Mouse (Mus musculus): ENCODE results near the gene Plcg1. TPM values are rescaled to one million over a fixed set of nuclear protein-coding genes. Genes with fewer than 3 reads are reported as not detected.

The Plcg1 gene
- total and polyA plus RNA-seq, 2 experiments from 2014 or later: 48.2 to 139 TPM

GRCm38 (mm10) chr2:160786333-160786732 is 55.2 kb downstream of the Plcg1 start:
- Histone ChIP-seq H3K9me3 (ENCODE audit: low read length) (no peaks in the 10 kb centered on the region), H3K9ac (no peak overlapping the region), H3K4me2 (ENCODE audit: low read depth) (no peak overlapping the region), H3K27me3 (ENCODE audit: insufficient read depth, low read length) (no peaks in the 10 kb centered on the region), H3K27ac (ENCODE audit: low read depth, low read length) (peak overlapping the region; percentile 79), H3K4me3 (ENCODE audit: low read depth, low read length) (no peak overlapping the region), H3K36me3 (ENCODE audit: insufficient read depth) (no peaks in the 10 kb centered on the region; the same call in 1 of the 2 replicates), H3K4me1 (ENCODE audit: insufficient read depth) (no peaks in the 10 kb centered on the region)
- peak; percentile 56 for DNase-seq
- no peak for TF ChIP-seq CTCF (IDR thresholded peaks at IDR 0.05; ENCODE audit: low read depth)
- WGBS: 39% methylated on average over 1 of the region's 1 CpGs
- peak; percentile 85 for ATAC-seq

GRCm38 (mm10) chr2:160789046-160789445 is 57.9 kb downstream of the Plcg1 start:
- DNase-seq (no peak), ATAC-seq (no peak)
- Histone ChIP-seq H3K36me3 (ENCODE audit: insufficient read depth) (no peaks in the 10 kb centered on the region), H3K27me3 (ENCODE audit: insufficient read depth, low read length) (no peaks in the 10 kb centered on the region), H3K9me3 (ENCODE audit: low read length) (no peaks in the 10 kb centered on the region), H3K9ac (no peak overlapping the region), H3K4me1 (ENCODE audit: insufficient read depth) (no peaks in the 10 kb centered on the region), H3K4me2 (ENCODE audit: low read depth) (no peak overlapping the region), H3K4me3 (ENCODE audit: low read depth, low read length) (no peak overlapping the region), H3K27ac (ENCODE audit: low read depth, low read length) (no peak overlapping the region)
- 94% methylated on average over 1 of the region's 1 CpGs for WGBS
- TF ChIP-seq CTCF (IDR thresholded peaks at IDR 0.05; ENCODE audit: low read depth): no peak

GRCm38 (mm10) chr2:160789741-160790140 is 58.6 kb downstream of the Plcg1 start:
- ATAC-seq (no peak), DNase-seq (no peak)
- Histone ChIP-seq H3K27me3 (ENCODE audit: insufficient read depth, low read length) (no peaks in the 10 kb centered on the region), H3K4me1 (ENCODE audit: insufficient read depth) (no peaks in the 10 kb centered on the region), H3K9me3 (ENCODE audit: low read length) (no peaks in the 10 kb centered on the region), H3K4me3 (ENCODE audit: low read depth, low read length) (no peak overlapping the region), H3K36me3 (ENCODE audit: insufficient read depth) (no peaks in the 10 kb centered on the region), H3K4me2 (ENCODE audit: low read depth) (no peak overlapping the region), H3K27ac (ENCODE audit: low read depth, low read length) (no peak overlapping the region), H3K9ac (no peak overlapping the region)
- no peak for TF ChIP-seq CTCF (IDR thresholded peaks at IDR 0.05; ENCODE audit: low read depth)

GRCm38 (mm10) chr2:160793117-160793516 is 62.0 kb downstream of the Plcg1 start:
- Histone ChIP-seq H3K27me3 (ENCODE audit: insufficient read depth, low read length) (no peaks in the 10 kb centered on the region), H3K9me3 (ENCODE audit: low read length) (no peaks in the 10 kb centered on the region), H3K36me3 (ENCODE audit: insufficient read depth) (no peaks in the 10 kb centered on the region), H3K27ac (ENCODE audit: low read depth, low read length) (no peak overlapping the region), H3K4me3 (ENCODE audit: low read depth, low read length) (no peak overlapping the region), H3K4me1 (ENCODE audit: insufficient read depth) (no peaks in the 10 kb centered on the region), H3K4me2 (ENCODE audit: low read depth) (no peak overlapping the region), H3K9ac (no peak overlapping the region)
- TF ChIP-seq CTCF (IDR thresholded peaks at IDR 0.05; ENCODE audit: low read depth): peak; percentile 36
- ATAC-seq (no peak), DNase-seq (no peak)
- 75% methylated on average over 2 of the region's 2 CpGs for WGBS

GRCm38 (mm10) chr2:160796973-160797372 is 65.9 kb downstream of the Plcg1 start:
- 42% methylated on average over 2 of the region's 2 CpGs for WGBS
- H3K36me3 ChIP-seq (ENCODE audit: insufficient read depth): no peaks in the 10 kb centered on the region
- TF ChIP-seq CTCF (IDR thresholded peaks at IDR 0.05; ENCODE audit: low read depth): no peak
- peak overlapping the region; percentile 45; the same call in 1 of the 2 replicates for H3K27ac ChIP-seq (ENCODE audit: low read depth, low read length)
- peak; percentile 51 for DNase-seq
- ATAC-seq: peak; percentile 69
- H3K27me3 ChIP-seq (ENCODE audit: insufficient read depth, low read length): no peaks in the 10 kb centered on the region
- no peak overlapping the region for H3K4me2 ChIP-seq (ENCODE audit: low read depth)
- H3K9me3 ChIP-seq (ENCODE audit: low read length): no peaks in the 10 kb centered on the region
- H3K9ac ChIP-seq: no peak overlapping the region
- H3K4me3 ChIP-seq (ENCODE audit: low read depth, low read length): no peak overlapping the region
- no peaks in the 10 kb centered on the region for H3K4me1 ChIP-seq (ENCODE audit: insufficient read depth)

GRCm38 (mm10) chr2:160798206-160798605 is 67.1 kb downstream of the Plcg1 start:
- H3K9me3 ChIP-seq (ENCODE audit: low read length): no peaks in the 10 kb centered on the region
- H3K4me1 ChIP-seq (ENCODE audit: insufficient read depth): no peaks in the 10 kb centered on the region
- no peak for TF ChIP-seq CTCF (IDR thresholded peaks at IDR 0.05; ENCODE audit: low read depth)
- no peak overlapping the region for H3K9ac ChIP-seq
- 88% methylated on average over 1 of the region's 1 CpGs for WGBS
- H3K4me3 ChIP-seq (ENCODE audit: low read depth, low read length): no peak overlapping the region
- ATAC-seq: no peak
- H3K27ac ChIP-seq (ENCODE audit: low read depth, low read length): no peak overlapping the region
- no peak overlapping the region for H3K4me2 ChIP-seq (ENCODE audit: low read depth)
- no peak for DNase-seq
- no peaks in the 10 kb centered on the region for H3K36me3 ChIP-seq (ENCODE audit: insufficient read depth)
- H3K27me3 ChIP-seq (ENCODE audit: insufficient read depth, low read length): no peaks in the 10 kb centered on the region

GRCm38 (mm10) chr2:160800967-160801366 is 69.9 kb downstream of the Plcg1 start:
- WGBS: 98% methylated on average over 1 of the region's 1 CpGs
- no peak for ATAC-seq

More at GRCm38 (mm10) chr2:160800967-160801366, 69.9 kb downstream of the Plcg1 start:
- Histone ChIP-seq H3K9me3 (ENCODE audit: low read length) (no peaks in the 10 kb centered on the region), H3K4me1 (ENCODE audit: insufficient read depth) (no peaks in the 10 kb centered on the region; the same call in 1 of the 2 replicates), H3K36me3 (ENCODE audit: insufficient read depth) (no peaks in the 10 kb centered on the region), H3K27ac (ENCODE audit: low read depth, low read length) (no peak overlapping the region), H3K4me3 (ENCODE audit: low read depth, low read length) (no peak overlapping the region), H3K4me2 (ENCODE audit: low read depth) (no peak overlapping the region), H3K9ac (no peak overlapping the region), H3K27me3 (ENCODE audit: insufficient read depth, low read length) (no peaks in the 10 kb centered on the region)
- no peak for DNase-seq
- TF ChIP-seq CTCF (IDR thresholded peaks at IDR 0.05; ENCODE audit: low read depth): no peak
